Mouse (Mus musculus): Measurements from ENCODE around the gene Ccr3.

DNA sequence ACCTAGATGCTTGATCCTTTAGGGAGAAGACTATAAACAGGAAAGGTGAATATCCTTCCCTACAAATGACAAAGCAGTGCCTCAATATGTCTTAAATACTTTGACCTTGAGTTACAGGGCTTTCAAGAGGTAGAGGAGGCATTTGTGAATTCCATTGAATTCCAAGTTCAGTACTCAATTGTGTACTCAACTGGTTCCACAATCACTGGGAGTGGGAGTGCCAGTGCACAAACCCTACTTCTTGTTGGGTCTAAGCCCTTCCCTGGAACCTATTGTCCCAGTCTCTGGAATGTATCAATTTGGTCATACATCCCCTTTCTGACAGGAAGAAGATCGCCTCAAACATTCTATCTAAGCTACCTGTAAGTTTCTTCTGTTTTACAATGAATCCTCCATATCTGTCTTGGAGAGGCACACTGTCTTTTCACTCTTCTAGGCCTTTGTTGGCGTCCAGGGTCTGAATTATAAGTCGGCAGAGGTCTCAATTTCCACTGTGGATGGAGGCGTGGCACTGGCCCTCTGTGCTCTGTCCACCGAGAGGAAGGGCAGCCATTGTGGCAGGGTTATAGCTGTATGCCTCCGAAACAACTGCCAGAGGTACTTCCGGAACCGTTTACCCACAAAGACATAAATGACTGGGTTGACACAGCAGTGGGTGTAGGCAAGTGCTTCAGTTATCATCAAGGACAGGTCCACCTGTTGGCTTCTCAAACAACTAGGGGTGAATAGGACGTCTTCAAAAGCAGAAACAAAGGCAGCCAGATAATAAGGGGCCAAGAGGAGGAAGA, 44.7 kb upstream of the Ccr3 start:
- TF ChIP-seq POLR2A (IDR thresholded peaks at IDR 0.05; ENCODE audit: borderline replicate concordance, extremely low read depth, insufficient read depth, insufficient read length, poor library complexity, severe bottlenecking) (no peak), CTCF (IDR thresholded peaks at IDR 0.05; ENCODE audit: borderline replicate concordance, extremely low read depth, insufficient read depth, insufficient read length) (no peak)

Measured in brain, embryonic 14.5 days (tissue).